Mouse (Mus musculus): ENCODE results near the gene Hemk1. TPM values are rescaled to one million over a fixed set of nuclear protein-coding genes. Genes with fewer than 3 reads are reported as not detected.
A peak's percentile ranks its signal among the peaks of the same experiment; 100 is the strongest.

Hemk1 gene
- polyA plus RNA-seq, 1 experiment = 33.7 TPM

DNA sequence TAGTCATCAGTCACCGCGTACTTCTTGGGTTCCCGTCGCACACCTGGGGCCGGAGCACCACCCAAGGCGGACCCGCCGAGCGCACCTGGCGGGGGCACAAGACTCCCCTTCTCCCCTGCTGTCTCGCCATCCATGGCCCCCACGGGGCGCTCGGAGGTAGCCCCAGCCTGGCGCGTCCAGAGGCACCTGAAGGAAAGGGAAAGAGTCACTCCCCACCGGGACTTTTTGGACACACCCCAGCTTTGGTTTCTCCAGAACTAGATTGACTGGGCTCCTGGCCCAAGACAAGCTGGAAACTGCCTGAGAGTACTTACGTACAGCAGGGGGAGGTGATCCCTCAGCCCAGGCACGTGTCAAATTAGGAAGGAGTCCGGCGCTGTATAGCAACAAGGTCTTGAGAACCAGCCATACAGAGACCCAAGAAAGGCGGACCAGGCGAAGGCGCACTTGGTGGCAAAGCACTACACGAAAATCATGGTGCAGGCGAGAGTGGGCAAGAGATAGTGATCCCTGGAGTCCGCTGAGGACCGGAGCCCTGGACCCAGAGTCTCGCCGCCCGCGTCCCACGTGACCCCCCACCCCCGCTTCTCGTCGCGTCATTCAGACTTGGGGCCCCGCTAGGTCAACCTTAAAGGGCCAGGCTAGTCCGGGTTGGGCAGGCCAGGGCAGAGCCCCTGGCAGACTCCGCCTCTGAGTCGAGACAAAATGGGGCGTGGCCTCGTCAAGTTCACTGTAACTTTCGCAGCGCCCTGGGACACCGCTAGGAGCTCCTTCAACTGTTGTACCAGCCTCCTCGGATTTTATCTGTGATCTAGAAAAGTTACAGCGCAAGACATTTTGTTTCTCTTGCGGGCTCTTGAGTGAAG, 48.7 kb downstream of the Hemk1 start, which contains the start of gene Mapkapk3:
Gene Mapkapk3, minus strand, starts transcription at position 667 of the 866 bp plus-strand sequence.
- no peak for TF ChIP-seq POLR2A (IDR thresholded peaks at IDR 0.05; ENCODE audit: extremely low read depth, insufficient read depth, low read length)
- TF ChIP-seq CTCF (IDR thresholded peaks at IDR 0.05; ENCODE audit: extremely low read depth, insufficient read depth, low read length) = no peak
- Histone ChIP-seq H3K27ac (ENCODE audit: insufficient read depth, low read length) (no peak within 1 kb of the TSS; the same call in 1 of the 2 replicates), H3K4me1 (ENCODE audit: control insufficient read depth, insufficient read depth, low read length) (no peaks in the 10 kb centered on the region), H3K4me3 (ENCODE audit: insufficient read depth, low read length) (peak within 1 kb of the TSS; percentile 83)

GRCm38 (mm10) chr9:107288711-107289110, 49.4 kb downstream of the Hemk1 start:
- no peaks in the 10 kb centered on the region for H3K4me1 ChIP-seq (ENCODE audit: control insufficient read depth, insufficient read depth, low read length)
- no peak for TF ChIP-seq POLR2A (IDR thresholded peaks at IDR 0.05; ENCODE audit: extremely low read depth, insufficient read depth, low read length)
- no peak for TF ChIP-seq CTCF (IDR thresholded peaks at IDR 0.05; ENCODE audit: extremely low read depth, insufficient read depth, low read length)
- H3K4me3 ChIP-seq (ENCODE audit: insufficient read depth, low read length) = no peak overlapping the region; the same call in 1 of the 2 replicates
- no peak overlapping the region for H3K27ac ChIP-seq (ENCODE audit: insufficient read depth, low read length)

GRCm38 (mm10) chr9:107288105-107288650, 50.0 kb downstream of the Hemk1 start:
- no peak overlapping the region for H3K4me3 ChIP-seq (ENCODE audit: insufficient read depth, low read length)
- TF ChIP-seq CTCF (IDR thresholded peaks at IDR 0.05; ENCODE audit: extremely low read depth, insufficient read depth, low read length) = no peak
- TF ChIP-seq POLR2A (IDR thresholded peaks at IDR 0.05; ENCODE audit: extremely low read depth, insufficient read depth, low read length) = no peak
- no peaks in the 10 kb centered on the region for H3K4me1 ChIP-seq (ENCODE audit: control insufficient read depth, insufficient read depth, low read length)
- H3K27ac ChIP-seq (ENCODE audit: insufficient read depth, low read length) = no peak overlapping the region

- TF ChIP-seq CTCF (IDR thresholded peaks at IDR 0.05; ENCODE audit: extremely low read depth, insufficient read depth, low read length) = no peak
- no peak for TF ChIP-seq POLR2A (IDR thresholded peaks at IDR 0.05; ENCODE audit: extremely low read depth, insufficient read depth, low read length)
- H3K4me1 ChIP-seq (ENCODE audit: control insufficient read depth, insufficient read depth, low read length) = no peaks in the 10 kb centered on the region
- H3K27ac ChIP-seq (ENCODE audit: insufficient read depth, low read length) = no peak overlapping the region
- H3K4me3 ChIP-seq (ENCODE audit: insufficient read depth, low read length) = no peak overlapping the region
These were observed 50.9 kb downstream of the Hemk1 start for GRCm38 (mm10) chr9:107287294-107287693.

DNA sequence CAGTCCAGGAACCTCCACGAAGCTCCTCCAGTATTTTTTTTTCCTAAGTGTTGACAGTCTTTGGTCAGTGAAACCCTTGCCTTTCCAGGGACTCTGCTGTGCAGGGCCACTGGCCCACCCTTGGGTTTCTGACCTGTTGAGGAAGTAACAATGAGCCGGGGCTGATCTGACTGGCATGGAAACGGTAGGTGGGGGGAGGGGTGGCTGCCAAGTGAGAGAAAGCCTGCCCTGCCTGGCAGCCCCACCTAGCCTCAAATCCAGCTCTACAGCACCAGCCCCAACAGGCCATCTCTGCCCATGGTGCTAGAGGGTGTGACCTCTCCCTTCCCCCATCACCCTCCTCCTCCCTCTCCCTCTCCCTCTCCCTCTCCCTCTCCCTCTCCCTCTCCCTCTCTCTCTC, 53.1 kb downstream of the Hemk1 start:
- Histone ChIP-seq H3K4me1 (ENCODE audit: control insufficient read depth, insufficient read depth, low read length) (no peaks in the 10 kb centered on the region), H3K4me3 (ENCODE audit: insufficient read depth, low read length) (no peak overlapping the region), H3K27ac (ENCODE audit: insufficient read depth, low read length) (no peak overlapping the region)
- TF ChIP-seq CTCF (IDR thresholded peaks at IDR 0.05; ENCODE audit: extremely low read depth, insufficient read depth, low read length) (no peak), POLR2A (IDR thresholded peaks at IDR 0.05; ENCODE audit: extremely low read depth, insufficient read depth, low read length) (no peak)

DNA sequence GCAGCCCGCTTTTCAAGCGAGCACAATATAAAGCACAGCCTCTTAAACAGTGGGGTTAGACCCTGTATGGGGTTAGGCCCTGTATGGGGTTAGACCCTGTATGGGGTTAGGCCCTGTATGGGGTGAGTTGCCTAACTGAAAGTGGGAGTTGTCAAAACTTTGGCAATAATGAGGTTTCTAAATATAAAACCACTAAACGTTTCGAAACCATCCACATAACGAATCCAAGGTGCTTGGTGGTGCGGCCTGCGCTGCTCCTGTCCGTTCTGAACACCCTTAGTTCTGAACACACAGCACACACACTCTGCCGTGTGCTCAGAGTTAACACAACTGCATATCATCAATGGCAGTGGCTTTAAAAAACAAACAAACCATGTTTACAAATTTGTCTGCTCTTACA, 55.2 kb downstream of the Hemk1 start:
- H3K4me1 ChIP-seq (ENCODE audit: control insufficient read depth, insufficient read depth, low read length) = no peaks in the 10 kb centered on the region
- no peak overlapping the region for H3K4me3 ChIP-seq (ENCODE audit: insufficient read depth, low read length)
- TF ChIP-seq POLR2A (IDR thresholded peaks at IDR 0.05; ENCODE audit: extremely low read depth, insufficient read depth, low read length) = no peak
- no peak for TF ChIP-seq CTCF (IDR thresholded peaks at IDR 0.05; ENCODE audit: extremely low read depth, insufficient read depth, low read length)
- no peak overlapping the region for H3K27ac ChIP-seq (ENCODE audit: insufficient read depth, low read length)

DNA sequence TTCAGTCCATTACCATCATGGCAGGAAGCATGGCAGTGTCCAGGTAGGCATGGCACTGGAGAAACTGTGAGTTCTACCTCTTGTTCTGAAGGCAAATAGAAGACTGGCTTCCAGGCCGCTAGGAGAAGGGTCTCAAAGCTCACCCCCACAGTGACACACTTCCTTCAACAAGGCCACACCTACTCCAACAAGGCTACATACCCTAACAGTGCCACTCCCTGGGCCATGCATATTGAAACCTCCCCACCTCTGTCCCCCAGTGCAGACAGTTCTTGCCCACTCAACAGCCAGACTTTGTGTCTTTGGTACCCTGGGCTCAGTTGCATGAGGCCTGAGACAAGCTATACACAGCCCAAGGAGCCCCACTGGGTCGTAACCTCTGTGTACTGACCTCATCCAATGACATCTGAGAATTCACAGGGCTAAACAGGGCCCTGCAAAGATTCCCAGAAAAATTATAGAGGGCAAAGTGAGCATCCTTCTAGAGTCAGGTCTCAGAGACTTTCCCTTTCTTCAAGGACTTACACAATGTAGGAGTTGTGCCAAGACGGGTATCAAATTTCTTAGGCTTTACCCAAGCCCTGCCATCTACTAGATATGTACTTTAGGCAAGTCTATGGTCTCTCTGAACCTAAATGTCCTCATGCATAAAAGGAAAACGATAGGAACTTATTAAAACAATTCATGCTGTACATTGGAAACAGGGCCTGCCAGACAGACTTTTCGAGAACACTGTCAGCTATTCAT, 56.7 kb downstream of the Hemk1 start:
- TF ChIP-seq CTCF (IDR thresholded peaks at IDR 0.05; ENCODE audit: extremely low read depth, insufficient read depth, low read length) (no peak), POLR2A (IDR thresholded peaks at IDR 0.05; ENCODE audit: extremely low read depth, insufficient read depth, low read length) (no peak)
- H3K4me3 ChIP-seq (ENCODE audit: insufficient read depth, low read length) = no peak overlapping the region
- no peak overlapping the region for H3K27ac ChIP-seq (ENCODE audit: insufficient read depth, low read length)
- no peaks in the 10 kb centered on the region for H3K4me1 ChIP-seq (ENCODE audit: control insufficient read depth, insufficient read depth, low read length)

GRCm38 (mm10) chr9:107280322-107281027, 57.7 kb downstream of the Hemk1 start:
- no peak overlapping the region for H3K27ac ChIP-seq (ENCODE audit: insufficient read depth, low read length)
- H3K4me1 ChIP-seq (ENCODE audit: control insufficient read depth, insufficient read depth, low read length) = no peaks in the 10 kb centered on the region
- TF ChIP-seq CTCF (IDR thresholded peaks at IDR 0.05; ENCODE audit: extremely low read depth, insufficient read depth, low read length) = no peak
- TF ChIP-seq POLR2A (IDR thresholded peaks at IDR 0.05; ENCODE audit: extremely low read depth, insufficient read depth, low read length) = no peak
- H3K4me3 ChIP-seq (ENCODE audit: insufficient read depth, low read length) = no peak overlapping the region
